Mouse (Mus musculus): ENCODE measurements around the gene Zfp143.
A peak's percentile ranks its signal among the peaks of the same experiment; 100 is the strongest.

DNA sequence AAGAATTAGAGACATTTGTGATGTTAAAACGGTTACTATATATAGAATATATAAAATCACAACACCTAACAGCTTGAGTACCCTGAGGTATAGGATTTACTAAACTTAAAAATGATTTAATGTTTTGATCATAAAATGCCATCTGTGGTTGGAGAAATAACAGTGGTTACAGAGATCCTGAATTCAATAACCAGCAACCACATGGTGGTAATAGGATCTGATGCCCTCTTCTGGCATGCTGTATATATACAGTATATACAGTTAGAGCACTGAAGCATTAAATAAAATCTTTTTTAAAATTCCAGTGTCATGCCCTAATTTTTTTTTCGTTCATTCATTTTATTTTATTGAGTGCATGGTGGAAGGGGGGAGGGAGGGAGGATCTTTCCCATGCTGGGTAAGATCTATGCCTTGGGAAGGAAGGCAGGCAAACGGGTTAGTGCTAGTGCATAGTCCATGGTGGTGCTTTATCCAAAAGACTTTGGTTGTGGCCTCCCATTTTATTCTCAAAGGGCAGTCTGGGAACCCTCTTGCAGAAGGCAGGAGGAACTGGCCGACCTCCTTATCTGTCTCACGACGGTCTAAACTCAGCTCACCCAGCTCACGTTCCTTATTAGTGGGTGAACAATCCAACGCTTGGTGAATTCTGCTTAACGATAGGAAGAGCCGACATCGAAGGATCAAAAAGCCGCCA, 1.8 kb upstream of the Zfp143 start:
- TF ChIP-seq CTCF (IDR thresholded peaks at IDR 0.05) (peak; percentile 60), POLR2A (IDR thresholded peaks at IDR 0.05; ENCODE audit: insufficient read depth, low read depth, low read length) (no peak)

Data from heart, adult 2 months (tissue).